Mouse (Mus musculus) layer of hippocampus, adult 2 months (tissue): ENCODE measurements around the gene Nlgn1. TPM values are rescaled to one million over a fixed set of nuclear protein-coding genes. Genes with fewer than 3 reads are reported as not detected.

Source experiments
- DNase-seq, 2 experiments: peaks; one replicate each; pipeline ENCODE4 v3.0.0; 2022; ENCODE audit warnings: low spot score in 2 of 2
- H3K27ac ChIP-seq: fragments of 200-600 bp; 2 replicates; pipeline ENCODE4 v1.8.1; 2022
- H3K4me3 ChIP-seq: fragments of 200-600 bp; 2 replicates; pipeline ENCODE4 v1.8.1; 2022; ENCODE audit warnings: mild to moderate bottlenecking
- CTCF ChIP-seq: fragments of 200-600 bp; conservative IDR thresholded peaks from 2 replicates; pipeline ENCODE4 v1.8.1; 2022; ENCODE audit warnings: antibody characterized with exemption, mild to moderate bottlenecking, moderate library complexity
- total RNA-seq, 2 experiments: library from RNA; stranded (reverse); gene quantifications; 2 replicates each; pipeline ENCODE4 v1.2.3; 2021

Gene Nlgn1
- total RNA-seq, 2 experiments from 2014 or later = 108 to 116 TPM

- TF ChIP-seq CTCF = no peak
- no peak for DNase-seq
- Histone ChIP-seq H3K4me3 (no peak overlapping the region), H3K27ac (no peak overlapping the region)
Measured at GRCm38 (mm10) chr3:25443657-25444056, 888.6 kb downstream of the Nlgn1 start.

GRCm38 (mm10) chr3:25442617-25443016 lies 889.6 kb downstream of the Nlgn1 start:
- no peak for TF ChIP-seq CTCF
- Histone ChIP-seq H3K4me3 (no peak overlapping the region), H3K27ac (no peak overlapping the region)
- no peak for DNase-seq

GRCm38 (mm10) chr3:25426931-25427330 lies 905.3 kb downstream of the Nlgn1 start:
- no peak overlapping the region for H3K27ac ChIP-seq
- no peak for DNase-seq
- H3K4me3 ChIP-seq = no peak overlapping the region
- TF ChIP-seq CTCF = no peak

GRCm38 (mm10) chr3:25412003-25412402 lies 920.3 kb downstream of the Nlgn1 start:
- Histone ChIP-seq H3K4me3 (no peak overlapping the region), H3K27ac (no peak overlapping the region)
- DNase-seq = no peak
- TF ChIP-seq CTCF = no peak
